Comparison of ENCODE assay signal across 23 mouse cellular contexts in the genomic region with DNA sequence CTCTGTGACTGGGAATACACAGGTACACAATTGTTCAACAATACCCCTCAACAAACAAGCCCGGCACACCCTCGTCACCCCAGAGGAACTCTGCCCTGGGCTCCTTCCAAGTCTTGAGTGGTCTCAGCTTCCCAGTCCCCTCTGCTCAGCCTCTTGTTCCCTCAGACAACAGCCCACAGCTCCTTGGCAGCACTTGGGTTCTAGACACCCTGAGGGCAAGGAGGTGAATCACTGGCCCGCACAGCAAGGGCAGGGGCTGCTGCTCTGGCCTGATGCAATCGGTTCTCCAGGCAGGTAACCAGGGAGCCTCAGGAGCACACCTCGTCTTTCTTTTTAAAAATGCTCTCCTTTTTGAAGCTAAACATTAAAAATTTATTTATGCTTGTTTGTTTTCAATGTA. TPM values are rescaled to one million over a fixed set of nuclear protein-coding genes. Genes with fewer than 3 reads are reported as not detected.
DNase-seq lines count a peak whose midpoint lies in the region; ATAC-seq and TF ChIP-seq lines count a peak whose summit lies in the region.
"Had no signal": no experiment of that assay in that cellular context is flagged by ENCODE, and none has a peak within 500 bp of the region (broad histone marks: within the 10 kb centered on the region; RNA-seq: fewer than 3 reads in every experiment).

No protein-coding gene starts in this region.

- WGBS in lung, postnatal 0 days = 56% methylated on average over 5 of the region's 5 CpGs
- WGBS in forebrain, embryonic 12.5 days = 87% methylated on average over 5 of the region's 5 CpGs

- H3K4me3 ChIP-seq in lung, postnatal 0 days (ENCODE audit: low read depth, low read length) = no peak overlapping the region
- no peak overlapping the region for H3K4me3 ChIP-seq in forebrain, embryonic 12.5 days (replicated peaks)
- H3K4me3 ChIP-seq: embryonic facial prominence, embryonic 12.5 days; forebrain, embryonic 13.5 days; heart, embryonic 10.5 days; hindbrain, embryonic 13.5 days had no signal

- intact Hi-C loops in heart, postnatal 10 days (cut with DNase I) = no loop called here

- TF ChIP-seq EP300 in lung, postnatal 0 days (IDR thresholded peaks at IDR 0.05) = no peak

- no peak overlapping the region for H3K27ac ChIP-seq in lung, postnatal 0 days (ENCODE audit: low read length)
- no peak overlapping the region for H3K27ac ChIP-seq in forebrain, embryonic 12.5 days
- H3K27ac ChIP-seq: embryonic facial prominence, embryonic 12.5 days; forebrain, embryonic 13.5 days; heart, embryonic 10.5 days; hindbrain, embryonic 13.5 days; hindbrain, postnatal 0 days had no signal

- H3K9me3 ChIP-seq in lung, postnatal 0 days (ENCODE audit: low read length) = no peaks in the 10 kb centered on the region
- H3K9me3 ChIP-seq in forebrain, embryonic 12.5 days = no peaks in the 10 kb centered on the region
- H3K9me3 ChIP-seq: embryonic facial prominence, embryonic 12.5 days; forebrain, embryonic 13.5 days; heart, embryonic 10.5 days had no signal

- H3K36me3 ChIP-seq in lung, postnatal 0 days (ENCODE audit: insufficient read depth, low read length) = no peaks in the 10 kb centered on the region
- peaks cover 3% of the 10 kb centered on the region for H3K36me3 ChIP-seq in forebrain, embryonic 12.5 days (replicated peaks)

- in situ Hi-C loops in Patski (cut with MboI; ENCODE audit: low pct_unique_long_range_greater_than_20kb) = loop anchor here (10.0 kb wide), 1 partner anchor 362 kb away; a partner anchor contains a TSS

- peak; percentile 74 for DNase-seq in 3134 (ENCODE audit: extremely low read depth, insufficient read length, low spot score)
- peak; percentile 79 for DNase-seq in Patski (ENCODE audit: low read depth, low spot score)
- DNase-seq in lung, postnatal 0 days (ENCODE audit: low spot score) = peak; percentile 56
- DNase-seq in lung, postnatal 36 days = peak; percentile 48
- no peak for DNase-seq in kidney, adult 11 months
- DNase-seq in heart, postnatal 10 days = no peak
- no peak for DNase-seq in yolk sac, embryonic 10.5 days (ENCODE audit: low spot score)
- DNase-seq: adrenal gland, postnatal 14 days; cerebellum, adult 11-12 months; cerebellum, adult 9-10 months; cerebellum, postnatal 25 days; forebrain, postnatal 0 days; gastrocnemius, postnatal 36 days; heart, adult 11 months; heart, postnatal 14 days had no signal

- peaks cover 4% of the 10 kb centered on the region; the same call in 1 of the 2 replicates for H3K4me1 ChIP-seq in lung, postnatal 0 days (ENCODE audit: insufficient read depth, low read depth, low read length)
- peaks cover 16% of the 10 kb centered on the region for H3K4me1 ChIP-seq in forebrain, embryonic 12.5 days

- H3K9ac ChIP-seq in lung, postnatal 0 days (replicated peaks; ENCODE audit: low read depth) = no peak overlapping the region
- no peak overlapping the region for H3K9ac ChIP-seq in forebrain, embryonic 12.5 days
- H3K9ac ChIP-seq: embryonic facial prominence, embryonic 12.5 days; forebrain, embryonic 13.5 days; forebrain, postnatal 0 days; hindbrain, embryonic 13.5 days had no signal

- no peak for TF ChIP-seq CTCF in Patski (IDR thresholded peaks at IDR 0.05)
- no peak for TF ChIP-seq CTCF in lung, postnatal 0 days (IDR thresholded peaks at IDR 0.05)

- CTCF ChIA-PET in Patski (lab: Charles Lee) = interaction anchor here (1.3 to 2.0 kb wide), 2 partner anchors 42 to 150 kb away, joined by 4 to 8 read pairs; no protein-coding TSS in a partner anchor

- POLR2A ChIA-PET in Patski (lab: Charles Lee) = interaction anchor here (1.2 kb wide), 1 partner anchor 10 kb away, joined by 3 read pairs; no protein-coding TSS in a partner anchor

- peak; percentile 75 for ATAC-seq in Patski
- ATAC-seq in lung, postnatal 0 days = peak; percentile 71
- ATAC-seq in forebrain, embryonic 12.5 days (ENCODE audit: low FRiP score) = no peak
- ATAC-seq: forebrain, embryonic 13.5 days; forebrain, postnatal 0 days; hindbrain, postnatal 0 days had no signal

- H3K27me3 ChIP-seq in Patski = no peaks in the 10 kb centered on the region
- H3K27me3 ChIP-seq in lung, postnatal 0 days (replicated peaks; ENCODE audit: insufficient read depth, low read length) = no peaks in the 10 kb centered on the region
- H3K27me3 ChIP-seq in forebrain, embryonic 12.5 days = peaks cover 27% of the 10 kb centered on the region
- H3K27me3 ChIP-seq: CH12.LX had no signal

- H3K4me2 ChIP-seq in lung, postnatal 0 days (replicated peaks; ENCODE audit: low read depth, low read length) = no peak overlapping the region
- no peak overlapping the region for H3K4me2 ChIP-seq in forebrain, embryonic 12.5 days
- H3K4me2 ChIP-seq: embryonic facial prominence, embryonic 12.5 days; forebrain, embryonic 13.5 days; hindbrain, embryonic 13.5 days had no signal

RNA-seq across cellular contexts. Expression of a gene that starts 3.7 kb away (rescaled TPM):
- polyA plus RNA-seq in Patski (2021) = not detected
- polyA plus RNA-seq in lung, postnatal 0 days (2015; fragmentation: Nextera tagmentation; extraction: Ambion mirVana) = 3.2 and 3.5 TPM in 2 replicates
- polyA plus RNA-seq in forebrain, embryonic 12.5 days (2016; fragmentation: Nextera tagmentation; extraction: Ambion mirVana) = 0.23 and 0.33 TPM in 2 replicates
- under 1 TPM; 0.22 to 0.43 TPM for total RNA-seq in heart, postnatal 10 days (2021)
- total RNA-seq: CH12.LX; heart, postnatal 14 days had no signal

RNA-seq across cellular contexts. Expression of a gene that starts 18.4 kb away (rescaled TPM):
- 51.9 TPM for polyA plus RNA-seq in Patski (2021)
- 32.1 and 35.6 TPM in 2 replicates for polyA plus RNA-seq in lung, postnatal 0 days (2015; fragmentation: Nextera tagmentation; extraction: Ambion mirVana)
- 70.8 and 71.4 TPM in 2 replicates for polyA plus RNA-seq in forebrain, embryonic 12.5 days (2016; fragmentation: Nextera tagmentation; extraction: Ambion mirVana)
- total RNA-seq in heart, postnatal 10 days (2021) = 10 to 100 TPM; 50.9 to 61.5 TPM

RNA-seq across cellular contexts. Expression of a gene that starts 41.4 kb away (rescaled TPM):
- 7.0 TPM for polyA plus RNA-seq in Patski (2021)
- 7.8 and 8.6 TPM in 2 replicates for polyA plus RNA-seq in lung, postnatal 0 days (2015; fragmentation: Nextera tagmentation; extraction: Ambion mirVana)
- polyA plus RNA-seq in forebrain, embryonic 12.5 days (2016; fragmentation: Nextera tagmentation; extraction: Ambion mirVana) = 26.7 and 27.0 TPM in 2 replicates
- 1 to 10 TPM; 2.8 to 4.8 TPM for total RNA-seq in heart, postnatal 10 days (2021)

RNA-seq across cellular contexts. Expression of a gene that starts 46.1 kb away (rescaled TPM):
- polyA plus RNA-seq in Patski (2021) = 236 TPM
- 346 TPM in 2 replicates for polyA plus RNA-seq in lung, postnatal 0 days (2015; fragmentation: Nextera tagmentation; extraction: Ambion mirVana)
- 233 TPM in 2 replicates for polyA plus RNA-seq in forebrain, embryonic 12.5 days (2016; fragmentation: Nextera tagmentation; extraction: Ambion mirVana)
- total RNA-seq in heart, postnatal 10 days (2021) = 100 to 1,000 TPM; 133 to 134 TPM

RNA-seq across cellular contexts. Expression of a gene that starts 50.0 kb away (rescaled TPM):
- polyA plus RNA-seq in Patski (2021) = 26.0 TPM
- polyA plus RNA-seq in lung, postnatal 0 days (2015; fragmentation: Nextera tagmentation; extraction: Ambion mirVana) = 7.2 and 7.7 TPM in 2 replicates
- polyA plus RNA-seq in forebrain, embryonic 12.5 days (2016; fragmentation: Nextera tagmentation; extraction: Ambion mirVana) = 36.4 and 36.9 TPM in 2 replicates
- total RNA-seq in heart, postnatal 10 days (2021) = 10 to 100 TPM; 13.7 to 15.6 TPM
- total RNA-seq: hematopoietic stem cell, adult 5-6 weeks had no signal

Comparison
In these comparisons a context has a peak if more than half of its experiments do, and no peak if none do; other contexts are left out.
1. DNase-seq: peak in 3134 (single experiment), Patski (single experiment), lung, postnatal 0 days (single experiment) and lung, postnatal 36 days (single experiment); none in kidney, adult 11 months (single experiment), heart, postnatal 10 days (0 of 2) and yolk sac, embryonic 10.5 days (single experiment).